Mouse (Mus musculus): ENCODE measurements at regions not wholly inside any gene's neighbourhood (a gene's known extent, or its start where the extent isn't known, plus 50 kb on each side); places are given as distances from the start of the nearest gene placed in this dataset.

- DNase-seq (no peak), ATAC-seq (ENCODE audit: low FRiP score, low TSS enrichment) (no peak)
- Histone ChIP-seq H3K4me1 (ENCODE audit: control insufficient read depth, insufficient read depth, low read length) (peaks cover 10% of the 10 kb centered on the region; the same call in 1 of the 2 replicates), H3K27me3 (ENCODE audit: control insufficient read depth, insufficient read depth, low read length) (no peaks in the 10 kb centered on the region), H3K4me2 (ENCODE audit: low read length) (no peak overlapping the region), H3K27ac (replicated peaks; ENCODE audit: low read depth, low read length) (no peak overlapping the region), H3K9ac (replicated peaks; ENCODE audit: low read length) (no peak overlapping the region), H3K4me3 (replicated peaks; ENCODE audit: low read depth, low read length) (no peak overlapping the region), H3K9me3 (ENCODE audit: control insufficient read depth, low read length) (no peaks in the 10 kb centered on the region), H3K36me3 (ENCODE audit: control insufficient read depth, insufficient read depth, low read length) (no peaks in the 10 kb centered on the region)
- WGBS = 82% methylated on average over 5 of the region's 5 CpGs
These were observed 74.5 kb upstream of the Cdon start for GRCm38 (mm10) chr9:35346378-35346777.

- no peak overlapping the region for H3K4me3 ChIP-seq (replicated peaks; ENCODE audit: low read depth, low read length)
- no peaks in the 10 kb centered on the region for H3K36me3 ChIP-seq (ENCODE audit: control insufficient read depth, insufficient read depth, low read length)
- no peak overlapping the region for H3K4me2 ChIP-seq (ENCODE audit: low read length)
- no peak overlapping the region for H3K27ac ChIP-seq (replicated peaks; ENCODE audit: low read depth, low read length)
- H3K9ac ChIP-seq (replicated peaks; ENCODE audit: low read length) = no peak overlapping the region
- DNase-seq (no peak), ATAC-seq (ENCODE audit: low FRiP score, low TSS enrichment) (no peak)
- no peaks in the 10 kb centered on the region for H3K9me3 ChIP-seq (ENCODE audit: control insufficient read depth, low read length)
- WGBS = 81% methylated on average over 2 of the region's 2 CpGs
- peaks cover 4% of the 10 kb centered on the region; the same call in 1 of the 2 replicates for H3K4me1 ChIP-seq (ENCODE audit: control insufficient read depth, insufficient read depth, low read length)
- no peaks in the 10 kb centered on the region for H3K27me3 ChIP-seq (ENCODE audit: control insufficient read depth, insufficient read depth, low read length)
These were observed 70.8 kb upstream of the Cdon start for GRCm38 (mm10) chr9:35350046-35350552.

- no peaks in the 10 kb centered on the region for H3K9me3 ChIP-seq (ENCODE audit: control insufficient read depth, low read length)
- H3K9ac ChIP-seq (replicated peaks; ENCODE audit: low read length) = no peak overlapping the region
- no peak overlapping the region for H3K27ac ChIP-seq (replicated peaks; ENCODE audit: low read depth, low read length)
- no peak overlapping the region for H3K4me2 ChIP-seq (ENCODE audit: low read length)
- WGBS = 78% methylated on average over 5 of the region's 5 CpGs
- no peak overlapping the region for H3K4me3 ChIP-seq (replicated peaks; ENCODE audit: low read depth, low read length)
- no peaks in the 10 kb centered on the region for H3K36me3 ChIP-seq (ENCODE audit: control insufficient read depth, insufficient read depth, low read length)
- H3K4me1 ChIP-seq (ENCODE audit: control insufficient read depth, insufficient read depth, low read length) = peaks cover 4% of the 10 kb centered on the region; the same call in 1 of the 2 replicates
- DNase-seq = no peak
- no peaks in the 10 kb centered on the region for H3K27me3 ChIP-seq (ENCODE audit: control insufficient read depth, insufficient read depth, low read length)
- no peak for ATAC-seq (ENCODE audit: low FRiP score, low TSS enrichment)
These were observed 69.4 kb upstream of the Cdon start for GRCm38 (mm10) chr9:35351576-35351975.

- Histone ChIP-seq H3K27ac (replicated peaks; ENCODE audit: low read depth, low read length) (no peak overlapping the region), H3K4me3 (replicated peaks; ENCODE audit: low read depth, low read length) (no peak overlapping the region), H3K9me3 (ENCODE audit: control insufficient read depth, low read length) (no peaks in the 10 kb centered on the region), H3K36me3 (ENCODE audit: control insufficient read depth, insufficient read depth, low read length) (no peaks in the 10 kb centered on the region), H3K9ac (replicated peaks; ENCODE audit: low read length) (no peak overlapping the region), H3K27me3 (ENCODE audit: control insufficient read depth, insufficient read depth, low read length) (no peaks in the 10 kb centered on the region), H3K4me2 (ENCODE audit: low read length) (no peak overlapping the region), H3K4me1 (ENCODE audit: control insufficient read depth, insufficient read depth, low read length) (peaks cover 4% of the 10 kb centered on the region; the same call in 1 of the 2 replicates)
- 59% methylated on average over 7 of the region's 7 CpGs for WGBS
- ATAC-seq (ENCODE audit: low FRiP score, low TSS enrichment) = peak; percentile 55; the same call in 1 of the 2 replicates
- peak; percentile 62 for DNase-seq
These were observed 66.2 kb upstream of the Cdon start for GRCm38 (mm10) chr9:35354652-35355130.

GRCm38 (mm10) chr9:35359699-35360098, 61.2 kb upstream of the Cdon start:
- no peaks in the 10 kb centered on the region for H3K36me3 ChIP-seq (ENCODE audit: control insufficient read depth, insufficient read depth, low read length)
- ATAC-seq (ENCODE audit: low FRiP score, low TSS enrichment) (no peak), DNase-seq (no peak)
- H3K4me1 ChIP-seq (ENCODE audit: control insufficient read depth, insufficient read depth, low read length) = peaks cover 20% of the 10 kb centered on the region
- no peak overlapping the region for H3K9ac ChIP-seq (replicated peaks; ENCODE audit: low read length)
- no peak overlapping the region for H3K27ac ChIP-seq (replicated peaks; ENCODE audit: low read depth, low read length)
- no peak overlapping the region for H3K4me3 ChIP-seq (replicated peaks; ENCODE audit: low read depth, low read length)
- 69% methylated on average over 6 of the region's 6 CpGs for WGBS
- H3K9me3 ChIP-seq (ENCODE audit: control insufficient read depth, low read length) = no peaks in the 10 kb centered on the region
- H3K4me2 ChIP-seq (ENCODE audit: low read length) = no peak overlapping the region
- no peaks in the 10 kb centered on the region for H3K27me3 ChIP-seq (ENCODE audit: control insufficient read depth, insufficient read depth, low read length)

GRCm38 (mm10) chr9:35360139-35361100, 60.5 kb upstream of the Cdon start:
- ATAC-seq (ENCODE audit: low FRiP score, low TSS enrichment) = peak; percentile 69
- Histone ChIP-seq H3K4me2 (ENCODE audit: low read length) (no peak overlapping the region), H3K27me3 (ENCODE audit: control insufficient read depth, insufficient read depth, low read length) (no peaks in the 10 kb centered on the region), H3K27ac (replicated peaks; ENCODE audit: low read depth, low read length) (no peak overlapping the region), H3K36me3 (ENCODE audit: control insufficient read depth, insufficient read depth, low read length) (no peaks in the 10 kb centered on the region), H3K4me3 (replicated peaks; ENCODE audit: low read depth, low read length) (no peak overlapping the region), H3K9me3 (ENCODE audit: control insufficient read depth, low read length) (no peaks in the 10 kb centered on the region), H3K9ac (replicated peaks; ENCODE audit: low read length) (no peak overlapping the region), H3K4me1 (ENCODE audit: control insufficient read depth, insufficient read depth, low read length) (peaks cover 18% of the 10 kb centered on the region)
- DNase-seq = peak; percentile 82
- WGBS = 23% methylated on average over 6 of the region's 6 CpGs

- DNase-seq (no peak), ATAC-seq (ENCODE audit: low FRiP score, low TSS enrichment) (no peak)
- Histone ChIP-seq H3K27me3 (ENCODE audit: control insufficient read depth, insufficient read depth, low read length) (no peaks in the 10 kb centered on the region), H3K36me3 (ENCODE audit: control insufficient read depth, insufficient read depth, low read length) (no peaks in the 10 kb centered on the region), H3K4me2 (ENCODE audit: low read length) (no peak overlapping the region), H3K4me1 (ENCODE audit: control insufficient read depth, insufficient read depth, low read length) (peaks cover 18% of the 10 kb centered on the region), H3K4me3 (replicated peaks; ENCODE audit: low read depth, low read length) (no peak overlapping the region), H3K27ac (replicated peaks; ENCODE audit: low read depth, low read length) (no peak overlapping the region), H3K9ac (replicated peaks; ENCODE audit: low read length) (no peak overlapping the region), H3K9me3 (ENCODE audit: control insufficient read depth, low read length) (no peaks in the 10 kb centered on the region)
- WGBS = 44% methylated on average over 4 of the region's 4 CpGs
These were observed 59.5 kb upstream of the Cdon start for GRCm38 (mm10) chr9:35361432-35361831.

GRCm38 (mm10) chr9:35362276-35362675, 58.7 kb upstream of the Cdon start:
- no peak overlapping the region for H3K27ac ChIP-seq (replicated peaks; ENCODE audit: low read depth, low read length)
- H3K4me2 ChIP-seq (ENCODE audit: low read length) = no peak overlapping the region
- H3K4me3 ChIP-seq (replicated peaks; ENCODE audit: low read depth, low read length) = no peak overlapping the region
- WGBS = 61% methylated on average over 7 of the region's 7 CpGs
- no peaks in the 10 kb centered on the region for H3K36me3 ChIP-seq (ENCODE audit: control insufficient read depth, insufficient read depth, low read length)
- H3K9me3 ChIP-seq (ENCODE audit: control insufficient read depth, low read length) = no peaks in the 10 kb centered on the region
- peaks cover 18% of the 10 kb centered on the region for H3K4me1 ChIP-seq (ENCODE audit: control insufficient read depth, insufficient read depth, low read length)
- no peak overlapping the region for H3K9ac ChIP-seq (replicated peaks; ENCODE audit: low read length)
- H3K27me3 ChIP-seq (ENCODE audit: control insufficient read depth, insufficient read depth, low read length) = no peaks in the 10 kb centered on the region
- DNase-seq = no peak
- ATAC-seq (ENCODE audit: low FRiP score, low TSS enrichment) = no peak
